Mouse (Mus musculus): ENCODE data around the gene Foxp4. TPM values are rescaled to one million over a fixed set of nuclear protein-coding genes. Genes with fewer than 3 reads are reported as not detected.

Foxp4 gene
- total and polyA plus RNA-seq, 3 experiments, result 3.3 to 41.7 (median 9.9) TPM

- DNase-seq (ENCODE audit: extremely low read depth), result no peak
- in situ Hi-C loops (cut with MboI; ENCODE audit: low pct_ligation_motif_present, low pct_unique_long_range_greater_than_20kb, low sequenced_read_pairs) (no loop called here), dilution Hi-C loops (cut with MboI; ENCODE audit: extremely low pct_ligation_motif_present, extremely low pct_unique_long_range_greater_than_20kb, low sequenced_read_pairs) (no loop called here)
- no peak overlapping the region for H3K9ac ChIP-seq (ENCODE audit: insufficient read depth, low read depth)
- H3K4me3 ChIP-seq (replicated peaks in 1 of 3; ENCODE audit: low read depth in 2 of 3, low read length in 2 of 3, poor library complexity in 1 of 3), result no peak overlapping the region
- H3K36me3 ChIP-seq (replicated peaks in 1 of 2; ENCODE audit: control insufficient read depth in 1 of 2, insufficient read depth in 1 of 2, low read length in 1 of 2), result no peaks in the 10 kb centered on the region
- H3K27ac ChIP-seq (ENCODE audit: insufficient read depth, low read depth), result no peak overlapping the region
- no peaks in the 10 kb centered on the region for H3K79me2 ChIP-seq (replicated peaks; ENCODE audit: control insufficient read depth, extremely low read depth, insufficient read depth, poor library complexity, severe bottlenecking)
- no peaks in the 10 kb centered on the region for H3K9me3 ChIP-seq (replicated peaks; ENCODE audit: low read length)
- no peak for TF ChIP-seq NELFE (IDR thresholded peaks at IDR 0.05; ENCODE audit: low read depth, low read length)
- no peak for TF ChIP-seq ELF1 (IDR thresholded peaks at IDR 0.05; ENCODE audit: low read depth, low read length)
- no peak for TF ChIP-seq KAT2A (IDR thresholded peaks at IDR 0.05; ENCODE audit: insufficient replicate concordance, low read length)
- TF ChIP-seq PAX5 (IDR thresholded peaks at IDR 0.05; ENCODE audit: low read length), result no peak
- TF ChIP-seq SMC3 (IDR thresholded peaks at IDR 0.05; ENCODE audit: low read depth, low read length), result no peak
- TF ChIP-seq UBTF (IDR thresholded peaks at IDR 0.05; ENCODE audit: low read depth, low read length), result no peak
- TF ChIP-seq RCOR1 (conservative IDR thresholded peaks at IDR 0.05; ENCODE audit: low read depth, low read length), result no peak
- peaks cover 12 to 28% of the 10 kb centered on the region in 2 experiments for H3K4me1 ChIP-seq (ENCODE audit: control insufficient read depth in 1 of 2, insufficient read depth in 2 of 2)
- H3K27me3 ChIP-seq (replicated peaks), result peaks cover 6% of the 10 kb centered on the region
- no peak overlapping the region for H3K4me2 ChIP-seq (ENCODE audit: insufficient read depth, low read depth, poor library complexity, severe bottlenecking)
Measured at GRCm38 (mm10) chr17:47951452-47951851, 27.0 kb upstream of the Foxp4 start.

DNA sequence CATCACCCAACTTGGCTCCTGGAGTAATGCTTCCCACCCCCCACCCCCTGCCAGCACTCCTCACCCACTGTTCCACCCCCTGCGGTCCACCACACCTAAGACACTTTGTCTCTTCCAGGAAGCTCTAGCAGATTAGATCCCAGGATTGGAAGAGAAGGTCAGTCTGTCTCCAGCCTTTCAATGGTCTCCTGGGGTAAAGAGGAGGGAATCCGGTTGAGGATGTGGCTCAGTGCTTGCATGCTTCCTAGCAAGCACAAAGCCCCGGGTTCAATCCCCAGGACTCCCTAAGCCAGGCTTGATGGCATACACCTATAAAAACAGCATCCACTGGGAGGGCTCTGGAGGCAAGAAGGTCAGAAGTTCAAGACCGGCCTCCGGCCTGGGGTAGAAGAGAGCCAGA lies 26.4 kb upstream of the Foxp4 start:
- no peak for DNase-seq (ENCODE audit: extremely low read depth)
- no peak overlapping the region for H3K4me3 ChIP-seq (replicated peaks in 1 of 3; ENCODE audit: low read depth in 2 of 3, low read length in 2 of 3, poor library complexity in 1 of 3)
- H3K79me2 ChIP-seq (replicated peaks; ENCODE audit: control insufficient read depth, extremely low read depth, insufficient read depth, poor library complexity, severe bottlenecking), result no peaks in the 10 kb centered on the region
- no peak overlapping the region for H3K27ac ChIP-seq (ENCODE audit: insufficient read depth, low read depth)
- peaks cover 12 to 33% of the 10 kb centered on the region in 2 experiments for H3K4me1 ChIP-seq (ENCODE audit: control insufficient read depth in 1 of 2, insufficient read depth in 2 of 2)
- no peak overlapping the region for H3K9ac ChIP-seq (ENCODE audit: insufficient read depth, low read depth)
- H3K9me3 ChIP-seq (replicated peaks; ENCODE audit: low read length), result no peaks in the 10 kb centered on the region
- dilution Hi-C loops (cut with MboI; ENCODE audit: extremely low pct_ligation_motif_present, extremely low pct_unique_long_range_greater_than_20kb, low sequenced_read_pairs) (no loop called here), in situ Hi-C loops (cut with MboI; ENCODE audit: low pct_ligation_motif_present, low pct_unique_long_range_greater_than_20kb, low sequenced_read_pairs) (no loop called here)
- H3K27me3 ChIP-seq (replicated peaks), result peaks cover 6% of the 10 kb centered on the region
- H3K4me2 ChIP-seq (ENCODE audit: insufficient read depth, low read depth, poor library complexity, severe bottlenecking), result no peak overlapping the region
- no peak for TF ChIP-seq MAFK (IDR thresholded peaks at IDR 0.05; ENCODE audit: insufficient replicate concordance, low read length)
- TF ChIP-seq GABPA (IDR thresholded peaks at IDR 0.05; ENCODE audit: insufficient replicate concordance, low read depth, low read length), result no peak
- H3K36me3 ChIP-seq (replicated peaks in 1 of 2; ENCODE audit: control insufficient read depth in 1 of 2, insufficient read depth in 1 of 2, low read length in 1 of 2), result no peaks in the 10 kb centered on the region

GRCm38 (mm10) chr17:47949441-47949840 lies 25.0 kb upstream of the Foxp4 start:
- dilution Hi-C loops (cut with MboI; ENCODE audit: extremely low pct_ligation_motif_present, extremely low pct_unique_long_range_greater_than_20kb, low sequenced_read_pairs) (no loop called here), in situ Hi-C loops (cut with MboI; ENCODE audit: low pct_ligation_motif_present, low pct_unique_long_range_greater_than_20kb, low sequenced_read_pairs) (no loop called here)
- no peak overlapping the region for H3K9ac ChIP-seq (ENCODE audit: insufficient read depth, low read depth)
- no peak overlapping the region for H3K27ac ChIP-seq (ENCODE audit: insufficient read depth, low read depth)
- no peak for DNase-seq (ENCODE audit: extremely low read depth)
- H3K4me2 ChIP-seq (ENCODE audit: insufficient read depth, low read depth, poor library complexity, severe bottlenecking), result no peak overlapping the region
- H3K4me3 ChIP-seq (replicated peaks in 1 of 3; ENCODE audit: low read depth in 2 of 3, low read length in 2 of 3, poor library complexity in 1 of 3), result no peak overlapping the region
- H3K9me3 ChIP-seq (replicated peaks; ENCODE audit: low read length), result no peaks in the 10 kb centered on the region
- peaks cover 12 to 33% of the 10 kb centered on the region in 2 experiments for H3K4me1 ChIP-seq (ENCODE audit: control insufficient read depth in 1 of 2, insufficient read depth in 2 of 2)
- H3K79me2 ChIP-seq (replicated peaks; ENCODE audit: control insufficient read depth, extremely low read depth, insufficient read depth, poor library complexity, severe bottlenecking), result no peaks in the 10 kb centered on the region
- H3K27me3 ChIP-seq (replicated peaks), result peaks cover 6% of the 10 kb centered on the region
- H3K36me3 ChIP-seq (replicated peaks in 1 of 2; ENCODE audit: control insufficient read depth in 1 of 2, insufficient read depth in 1 of 2, low read length in 1 of 2), result no peaks in the 10 kb centered on the region
- TF ChIP-seq PAX5 (IDR thresholded peaks at IDR 0.05; ENCODE audit: low read length) (no peak), TCF12 (IDR thresholded peaks at IDR 0.05; ENCODE audit: low read depth, low read length) (no peak), CHD2 (IDR thresholded peaks at IDR 0.05; ENCODE audit: low read length) (no peak), JUND (conservative IDR thresholded peaks at IDR 0.05; ENCODE audit: low read depth, low read length) (no peak), CTCF (conservative IDR thresholded peaks at IDR 0.05 in 1 of 2, IDR thresholded peaks at IDR 0.05 in 1 of 2; ENCODE audit: low read depth in 2 of 2, low read length in 2 of 2) (no peak), NELFE (IDR thresholded peaks at IDR 0.05; ENCODE audit: low read depth, low read length) (no peak)
